Mouse (Mus musculus) midbrain, embryonic 13.5 days (tissue): ENCODE results near the gene Fntb. TPM values are rescaled to one million over a fixed set of nuclear protein-coding genes. Genes with fewer than 3 reads are reported as not detected.

Source experiments
- ATAC-seq: fragments of 200-750 bp; cut with Nextera tagmentation; 2 replicates; pipeline ENCODE4 v1.8.0; 2017; ENCODE audit warnings: mild to moderate bottlenecking, moderate TSS enrichment, moderate library complexity
- H3K27ac ChIP-seq: fragments of 300-500 bp; sonication (generic); 2 replicates; pipeline ENCODE4 v1.5.1; 2015; ENCODE audit warnings: inconsistent platforms, mild to moderate bottlenecking, moderate library complexity
- H3K27me3 ChIP-seq: fragments of 300-500 bp; sonication (generic); 2 replicates; pipeline ENCODE4 v1.6.1; 2015; ENCODE audit warnings: mild to moderate bottlenecking, inconsistent platforms
- H3K36me3 ChIP-seq: fragments of 300-500 bp; sonication (generic); 2 replicates; pipeline ENCODE4 v1.6.1; 2015; ENCODE audit warnings: mild to moderate bottlenecking, inconsistent platforms
- H3K4me1 ChIP-seq: fragments of 300-500 bp; sonication (generic); replicated peaks from 2 replicates; pipeline ENCODE4 v1.6.1; 2015; ENCODE audit warnings: inconsistent platforms
- H3K4me2 ChIP-seq: fragments of 300-500 bp; sonication (generic); replicated peaks from 2 replicates; pipeline ENCODE4 v1.6.1; 2015; ENCODE audit warnings: moderate library complexity, mild to moderate bottlenecking, inconsistent platforms
- H3K4me3 ChIP-seq: fragments of 300-500 bp; sonication (generic); replicated peaks from 2 replicates; pipeline ENCODE4 v1.5.1; 2015; ENCODE audit warnings: mild to moderate bottlenecking, inconsistent platforms
- H3K9ac ChIP-seq: fragments of 300-500 bp; sonication (generic); replicated peaks from 2 replicates; pipeline ENCODE4 v1.6.1; 2015; ENCODE audit warnings: mild to moderate bottlenecking, inconsistent platforms
- H3K9me3 ChIP-seq: fragments of 300-500 bp; sonication (generic); 2 replicates; pipeline ENCODE4 v1.6.1; 2016; ENCODE audit warnings: mild to moderate bottlenecking, inconsistent platforms
- WGBS: fragments of 180-500 bp; shearing (Covaris S2); methylation state at CpG from one replicate; pipeline ENCODE4 v1.1.7; 2015; 5-methylcytosine and 5-hydroxymethylcytosine counted together
- polyA plus RNA-seq: library from polyadenylated mRNA; unstranded; fragments of >200 nt; fragmentation: Nextera tagmentation; extraction: Ambion mirVana; gene quantifications from 2 replicates; pipeline ENCODE4 v1.2.1, GENCODE M21; 2015

Fntb gene
- polyA plus RNA-seq, 1 experiment from 2014 or later = 36.8 TPM

GRCm38 (mm10) chr12:76818908-76819307 is 53.5 kb downstream of the Fntb start:
- H3K9ac ChIP-seq = no peak overlapping the region
- H3K4me1 ChIP-seq = peaks cover 34% of the 10 kb centered on the region
- H3K9me3 ChIP-seq = no peaks in the 10 kb centered on the region
- H3K4me3 ChIP-seq = no peak overlapping the region
- H3K4me2 ChIP-seq = no peak overlapping the region
- H3K36me3 ChIP-seq = no peaks in the 10 kb centered on the region
- H3K27me3 ChIP-seq = peaks cover 38% of the 10 kb centered on the region
- ATAC-seq = no peak
- WGBS = 88% methylated on average over 9 of the region's 9 CpGs
- H3K27ac ChIP-seq = no peak overlapping the region

- Histone ChIP-seq H3K36me3 (no peaks in the 10 kb centered on the region), H3K27me3 (peaks cover 46% of the 10 kb centered on the region), H3K9ac (no peak overlapping the region), H3K4me3 (no peak overlapping the region), H3K27ac (no peak overlapping the region), H3K4me1 (peaks cover 34% of the 10 kb centered on the region), H3K9me3 (no peaks in the 10 kb centered on the region), H3K4me2 (no peak overlapping the region; the same call in 1 of the 2 replicates)
- ATAC-seq = no peak
- 62% methylated on average over 6 of the region's 6 CpGs for WGBS
Measured at GRCm38 (mm10) chr12:76819816-76820215, 54.4 kb downstream of the Fntb start.

GRCm38 (mm10) chr12:76820615-76821014 is 55.2 kb downstream of the Fntb start:
- Histone ChIP-seq H3K4me1 (peaks cover 34% of the 10 kb centered on the region), H3K27me3 (peaks cover 48% of the 10 kb centered on the region), H3K4me3 (peak overlapping the region; percentile 71; the same call in 1 of the 2 replicates)

GRCm38 (mm10) chr12:76822002-76822650 is 56.7 kb downstream of the Fntb start:
- Histone ChIP-seq H3K27me3 (peaks cover 48% of the 10 kb centered on the region), H3K9me3 (no peaks in the 10 kb centered on the region), H3K4me1 (peaks cover 33% of the 10 kb centered on the region), H3K4me2 (peak overlapping the region; percentile 68), H3K9ac (peak overlapping the region; percentile 86), H3K4me3 (peak overlapping the region; percentile 71), H3K36me3 (no peaks in the 10 kb centered on the region), H3K27ac (peak overlapping the region; percentile 72)
- peak; percentile 83 for ATAC-seq
- WGBS = under 1% methylated on average over 47 of the region's 66 CpGs

More at GRCm38 (mm10) chr12:76820615-76821014, 55.2 kb downstream of the Fntb start:
- Histone ChIP-seq H3K36me3 (no peaks in the 10 kb centered on the region), H3K4me2 (peak overlapping the region; percentile 68), H3K27ac (no peak overlapping the region), H3K9me3 (no peaks in the 10 kb centered on the region), H3K9ac (0 out of 2 replicates have a peak overlapping the region, but pooled peaks have one; percentile 29)
- no peak for ATAC-seq
- WGBS = 39% methylated on average over 4 of the region's 4 CpGs

GRCm38 (mm10) chr12:76822651-76823041 is 57.3 kb downstream of the Fntb start, which contains the start of gene Rab15:
Rab15 (minus strand) TSS chr12:76822908.
- peak within 1 kb of the TSS; percentile 86 for H3K9ac ChIP-seq
- peak within 1 kb of the TSS; percentile 68 for H3K4me2 ChIP-seq
- peak within 1 kb of the TSS; percentile 71 for H3K4me3 ChIP-seq
- 3% methylated on average over 17 of the region's 17 CpGs for WGBS
- peak within 1 kb of the TSS; percentile 72 for H3K27ac ChIP-seq
- H3K9me3 ChIP-seq = no peaks in the 10 kb centered on the region
- no peaks in the 10 kb centered on the region for H3K36me3 ChIP-seq
- H3K4me1 ChIP-seq = peaks cover 28% of the 10 kb centered on the region
- H3K27me3 ChIP-seq = peaks cover 48% of the 10 kb centered on the region
- peak; percentile 59 for ATAC-seq

- Histone ChIP-seq H3K4me1 (peaks cover 20% of the 10 kb centered on the region), H3K9me3 (no peaks in the 10 kb centered on the region), H3K4me2 (no peak overlapping the region), H3K9ac (no peak overlapping the region), H3K27ac (no peak overlapping the region), H3K36me3 (no peaks in the 10 kb centered on the region), H3K4me3 (no peak overlapping the region), H3K27me3 (peaks cover 36% of the 10 kb centered on the region)
- no peak for ATAC-seq
- WGBS = 61% methylated on average over 4 of the region's 4 CpGs
Measured at GRCm38 (mm10) chr12:76825283-76825682, 59.9 kb downstream of the Fntb start.

GRCm38 (mm10) chr12:76832704-76833103 is 67.3 kb downstream of the Fntb start:
- no peak overlapping the region for H3K27ac ChIP-seq
- peaks cover 10% of the 10 kb centered on the region; the same call in 1 of the 2 replicates for H3K27me3 ChIP-seq
- H3K9me3 ChIP-seq = no peaks in the 10 kb centered on the region
- 3% methylated on average over 3 of the region's 3 CpGs for WGBS
- H3K4me2 ChIP-seq = no peak overlapping the region
- H3K4me3 ChIP-seq = no peak overlapping the region
- no peaks in the 10 kb centered on the region for H3K36me3 ChIP-seq
- H3K4me1 ChIP-seq = peaks cover 3% of the 10 kb centered on the region; the same call in 1 of the 2 replicates
- no peak overlapping the region for H3K9ac ChIP-seq
- no peak for ATAC-seq

GRCm38 (mm10) chr12:76837101-76837843 is 71.9 kb downstream of the Fntb start:
- Histone ChIP-seq H3K9me3 (no peaks in the 10 kb centered on the region), H3K4me3 (peak overlapping the region; percentile 77), H3K4me2 (peak overlapping the region; percentile 68), H3K9ac (peak overlapping the region; percentile 71), H3K36me3 (no peaks in the 10 kb centered on the region), H3K4me1 (peaks cover 15% of the 10 kb centered on the region), H3K27me3 (peaks cover 10% of the 10 kb centered on the region; the same call in 1 of the 2 replicates), H3K27ac (peak overlapping the region; percentile 80)
- under 1% methylated on average over 43 of the region's 43 CpGs for WGBS
- peak; percentile 99 for ATAC-seq

GRCm38 (mm10) chr12:76837844-76838650 is 72.7 kb downstream of the Fntb start:
- 15% methylated on average over 21 of the region's 21 CpGs for WGBS
- Histone ChIP-seq H3K9ac (peak overlapping the region; percentile 71), H3K27me3 (peaks cover 10% of the 10 kb centered on the region; the same call in 1 of the 2 replicates), H3K4me1 (peaks cover 15% of the 10 kb centered on the region), H3K4me3 (peak overlapping the region; percentile 77), H3K9me3 (no peaks in the 10 kb centered on the region), H3K27ac (peak overlapping the region; percentile 80), H3K36me3 (peaks cover 3% of the 10 kb centered on the region; the same call in 1 of the 2 replicates), H3K4me2 (peak overlapping the region; percentile 68)
- ATAC-seq = no peak

GRCm38 (mm10) chr12:76839298-76839697 is 73.9 kb downstream of the Fntb start:
- H3K4me3 ChIP-seq = no peak overlapping the region
- ATAC-seq = no peak
- 94% methylated on average over 4 of the region's 4 CpGs for WGBS
- H3K9me3 ChIP-seq = no peaks in the 10 kb centered on the region
- no peak overlapping the region for H3K27ac ChIP-seq
- peaks cover 7% of the 10 kb centered on the region; the same call in 1 of the 2 replicates for H3K27me3 ChIP-seq
- H3K4me1 ChIP-seq = peaks cover 15% of the 10 kb centered on the region
- H3K4me2 ChIP-seq = no peak overlapping the region
- no peak overlapping the region for H3K9ac ChIP-seq
- H3K36me3 ChIP-seq = peaks cover 3% of the 10 kb centered on the region; the same call in 1 of the 2 replicates

- peaks cover 3% of the 10 kb centered on the region; the same call in 1 of the 2 replicates for H3K36me3 ChIP-seq
- H3K4me3 ChIP-seq = no peak overlapping the region
- H3K9me3 ChIP-seq = no peaks in the 10 kb centered on the region
- no peak overlapping the region for H3K27ac ChIP-seq
- peaks cover 15% of the 10 kb centered on the region for H3K4me1 ChIP-seq
- no peak overlapping the region for H3K9ac ChIP-seq
- WGBS = 86% methylated on average over 6 of the region's 6 CpGs
- H3K27me3 ChIP-seq = 0 out of 2 replicates have a peak, but pooled peaks cover 3% of the 10 kb centered on the region
- no peak for ATAC-seq
- no peak overlapping the region for H3K4me2 ChIP-seq
Measured at GRCm38 (mm10) chr12:76840081-76840480, 74.7 kb downstream of the Fntb start.
